Mouse (Mus musculus) lung, embryonic 16.5 days (tissue): ENCODE results near the gene Bcl2l12. TPM values are rescaled to one million over a fixed set of nuclear protein-coding genes. Genes with fewer than 3 reads are reported as not detected.
A peak's percentile ranks its signal among the peaks of the same experiment; 100 is the strongest.
"Not testable (repeated sequence)": the region's sequence is repeated elsewhere in the genome, so short reads cannot be mapped to it uniquely, and the experiment has no call there.

Experiments
- ATAC-seq: fragments of 200-750 bp; cut with Nextera tagmentation; 2 replicates; pipeline ENCODE4 v1.8.0; 2017; ENCODE audit warnings: low read depth, mild to moderate bottlenecking, moderate library complexity
- H3K27ac ChIP-seq: fragments of 300-500 bp; sonication (generic); 2 replicates; pipeline ENCODE4 v1.5.1; 2014; ENCODE audit warnings: mild to moderate bottlenecking, control low read depth, low read length
- H3K27me3 ChIP-seq: fragments of 300-500 bp; sonication (generic); 2 replicates; pipeline ENCODE4 v1.6.1; 2014; ENCODE audit warnings: low read depth, low read length, mixed read lengths; ENCODE audit not compliant: control insufficient read depth, insufficient read depth
- H3K36me3 ChIP-seq: fragments of 300-500 bp; sonication (generic); 2 replicates; pipeline ENCODE4 v1.6.1; 2014; ENCODE audit warnings: low read length; ENCODE audit not compliant: control insufficient read depth, insufficient read depth
- H3K4me1 ChIP-seq: fragments of 300-500 bp; sonication (generic); replicated peaks from 2 replicates; pipeline ENCODE4 v1.6.1; 2014; ENCODE audit warnings: low read length, mixed read lengths; ENCODE audit not compliant: control insufficient read depth, insufficient read depth
- H3K4me2 ChIP-seq: fragments of 300-500 bp; sonication (generic); 2 replicates; pipeline ENCODE4 v1.6.1; 2014; ENCODE audit warnings: low read depth, low read length, control low read depth
- H3K4me3 ChIP-seq: fragments of 300-500 bp; sonication (generic); 2 replicates; pipeline ENCODE4 v1.5.1; 2014; ENCODE audit warnings: mild to moderate bottlenecking, low read length, control low read depth
- H3K9ac ChIP-seq: fragments of 300-500 bp; sonication (generic); 2 replicates; pipeline ENCODE4 v1.6.1; 2014; ENCODE audit warnings: low read length, control low read depth
- H3K9me3 ChIP-seq: fragments of 300-500 bp; sonication (generic); 2 replicates; pipeline ENCODE4 v1.6.1; 2016; ENCODE audit warnings: low read length; ENCODE audit not compliant: control insufficient read depth
- WGBS: fragments of 180-500 bp; shearing (Covaris S2); extraction: QIAGEN DNeasy Blood & Tissue Kit; methylation state at CpG from one replicate; pipeline ENCODE4 v1.1.7; 2014; 5-methylcytosine and 5-hydroxymethylcytosine counted together
- polyA plus RNA-seq: library from polyadenylated mRNA; unstranded; fragments of >200 nt; fragmentation: Nextera tagmentation; extraction: Ambion mirVana; gene quantifications from 2 replicates; pipeline ENCODE4 v1.2.1, GENCODE M21; 2015

The Bcl2l12 gene
- polyA plus RNA-seq, 1 experiment from 2014 or later = 62.0 TPM

DNA sequence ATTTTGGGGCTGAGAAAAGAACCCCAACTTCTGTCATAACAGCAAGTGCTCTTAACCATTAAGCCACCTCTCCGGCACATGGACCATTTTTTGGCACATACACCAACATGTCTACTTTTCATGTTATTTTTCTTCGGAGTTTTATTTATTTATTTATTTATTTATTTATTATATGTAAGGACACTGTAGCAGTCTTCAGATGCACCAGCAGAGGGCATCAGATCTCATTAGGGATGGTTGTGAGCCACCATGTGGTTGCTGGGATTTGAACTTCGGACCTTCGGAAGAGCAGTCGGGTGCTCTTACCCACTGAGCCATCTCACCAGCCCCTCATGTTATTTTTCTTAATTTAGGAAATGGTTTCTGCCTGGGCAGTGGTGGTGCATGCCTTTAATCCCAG, 25.2 kb upstream of the Bcl2l12 start:
- WGBS = 76% methylated on average over 5 of the region's 5 CpGs
- H3K9ac ChIP-seq, H3K4me2 ChIP-seq, H3K27ac ChIP-seq, H3K4me1 ChIP-seq, ATAC-seq, H3K4me3 ChIP-seq, H3K9me3 ChIP-seq, H3K27me3 ChIP-seq: not testable (repeated sequence)
- H3K36me3 ChIP-seq = peaks cover 12% of the 10 kb centered on the region

DNA sequence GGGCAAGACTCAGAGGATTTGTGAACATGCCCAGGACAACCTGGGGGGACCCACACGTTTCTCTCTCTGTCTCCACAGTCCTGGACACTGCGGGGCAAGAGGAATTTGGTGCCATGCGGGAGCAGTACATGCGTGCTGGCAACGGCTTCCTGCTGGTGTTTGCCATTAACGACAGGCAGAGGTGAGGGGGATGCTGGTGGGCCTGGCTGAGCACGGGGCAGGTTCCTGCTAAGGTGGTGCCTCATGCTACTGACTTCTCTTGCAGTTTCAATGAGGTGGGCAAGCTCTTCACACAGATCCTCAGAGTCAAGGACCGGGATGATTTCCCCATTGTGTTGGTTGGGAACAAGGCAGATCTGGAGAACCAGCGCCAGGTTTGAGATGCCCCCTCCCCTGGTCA, 21.7 kb upstream of the Bcl2l12 start:
- no peak for ATAC-seq
- WGBS = 59% methylated on average over 9 of the region's 9 CpGs
- no peak overlapping the region for H3K9ac ChIP-seq

DNA sequence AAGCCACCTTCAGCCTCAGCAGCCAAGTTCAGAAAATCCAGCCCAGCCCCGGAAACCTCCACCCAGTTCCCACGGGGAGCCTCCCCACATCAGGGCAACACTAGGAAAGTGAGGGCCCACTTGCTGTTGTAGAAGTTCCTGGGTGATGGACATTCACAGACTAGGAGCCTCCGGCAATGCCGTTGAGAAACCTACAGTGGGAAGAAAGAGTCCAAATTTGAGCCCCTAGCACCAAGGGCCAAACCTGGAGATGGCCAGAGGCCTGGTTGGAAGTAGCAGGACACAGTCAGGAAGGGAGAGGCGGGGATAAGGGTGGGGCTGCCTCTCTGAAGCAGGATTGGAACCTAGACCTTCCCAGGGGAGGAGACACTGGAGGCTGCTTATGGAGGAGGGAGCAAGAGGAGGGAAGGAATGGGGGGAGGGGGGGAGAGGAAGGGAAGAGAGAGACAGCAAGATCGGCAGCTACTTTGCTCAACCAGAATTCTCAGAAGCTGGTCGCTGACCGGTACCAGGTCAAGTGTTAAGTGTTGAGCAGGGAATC, 20.6 kb upstream of the Bcl2l12 start:
- Histone ChIP-seq H3K36me3 (no peaks in the 10 kb centered on the region), H3K27ac (peak overlapping the region; percentile 91), H3K9me3 (no peaks in the 10 kb centered on the region), H3K4me3 (peak overlapping the region; percentile 87), H3K27me3 (no peaks in the 10 kb centered on the region), H3K4me2 (peak overlapping the region; percentile 73), H3K4me1 (peaks cover 19% of the 10 kb centered on the region), H3K9ac (peak overlapping the region; percentile 58)
- no peak for ATAC-seq
- WGBS = 27% methylated on average over 8 of the region's 8 CpGs

More for the DNA sequence above, 21.7 kb upstream of the Bcl2l12 start:
- H3K4me3 ChIP-seq = no peak overlapping the region
- no peaks in the 10 kb centered on the region for H3K36me3 ChIP-seq
- H3K27me3 ChIP-seq = no peaks in the 10 kb centered on the region
- peaks cover 11% of the 10 kb centered on the region for H3K4me1 ChIP-seq
- H3K4me2 ChIP-seq = no peak overlapping the region
- no peak overlapping the region for H3K27ac ChIP-seq
- H3K9me3 ChIP-seq = no peaks in the 10 kb centered on the region

DNA sequence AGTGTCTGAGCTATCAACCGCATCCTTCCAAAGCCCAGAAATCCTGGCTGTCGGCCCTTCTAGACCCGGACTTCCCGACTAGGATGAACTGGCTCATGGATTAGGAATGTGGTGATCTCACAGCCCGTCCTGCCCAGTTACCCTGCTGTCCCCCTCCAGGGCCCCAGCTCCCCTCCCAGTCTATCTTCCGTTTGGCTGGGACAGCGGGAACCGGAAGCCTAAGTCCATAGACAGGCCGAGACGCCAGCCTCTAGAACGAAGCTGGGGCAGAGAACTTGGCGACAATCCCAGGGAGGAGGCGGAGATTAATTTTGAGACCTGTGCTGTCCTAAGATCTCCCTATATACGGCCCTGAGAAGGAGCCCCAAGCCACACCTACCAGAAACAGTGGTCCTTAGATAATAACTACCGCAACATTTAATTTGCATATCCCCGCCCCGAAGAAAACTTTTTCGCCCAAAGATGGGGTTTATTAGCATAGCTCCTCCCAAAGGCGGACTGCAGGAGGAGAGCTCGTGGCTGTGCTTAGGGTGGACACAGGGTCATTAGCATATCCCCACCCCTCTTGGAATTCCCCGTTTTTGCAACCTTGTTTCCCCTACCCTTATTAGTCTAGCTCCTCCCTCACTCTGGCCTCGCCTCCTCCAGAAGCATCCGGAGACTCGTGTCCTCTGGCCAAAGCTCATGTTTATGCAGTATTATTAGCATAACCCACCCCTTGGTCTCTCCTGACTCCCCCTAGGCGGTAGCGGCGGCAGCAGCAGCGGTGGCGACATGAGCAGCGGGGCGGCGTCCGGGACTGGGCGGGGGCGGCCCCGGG, 18.9 kb upstream of the Bcl2l12 start, which contains the start of gene Rras:
Rras (plus strand) TSS at position 720 of the 820 bp plus-strand sequence.
- no peaks in the 10 kb centered on the region for H3K27me3 ChIP-seq
- peaks cover 19% of the 10 kb centered on the region for H3K4me1 ChIP-seq
- H3K36me3 ChIP-seq = peaks cover 4% of the 10 kb centered on the region
- no peaks in the 10 kb centered on the region for H3K9me3 ChIP-seq
- peak within 1 kb of the TSS; percentile 78 for H3K9ac ChIP-seq
- ATAC-seq = peak; percentile 90
- H3K4me3 ChIP-seq = peak within 1 kb of the TSS; percentile 87
- peak within 1 kb of the TSS; percentile 73 for H3K4me2 ChIP-seq
- WGBS = under 1% methylated on average over 32 of the region's 36 CpGs
- H3K27ac ChIP-seq = peak within 1 kb of the TSS; percentile 100

DNA sequence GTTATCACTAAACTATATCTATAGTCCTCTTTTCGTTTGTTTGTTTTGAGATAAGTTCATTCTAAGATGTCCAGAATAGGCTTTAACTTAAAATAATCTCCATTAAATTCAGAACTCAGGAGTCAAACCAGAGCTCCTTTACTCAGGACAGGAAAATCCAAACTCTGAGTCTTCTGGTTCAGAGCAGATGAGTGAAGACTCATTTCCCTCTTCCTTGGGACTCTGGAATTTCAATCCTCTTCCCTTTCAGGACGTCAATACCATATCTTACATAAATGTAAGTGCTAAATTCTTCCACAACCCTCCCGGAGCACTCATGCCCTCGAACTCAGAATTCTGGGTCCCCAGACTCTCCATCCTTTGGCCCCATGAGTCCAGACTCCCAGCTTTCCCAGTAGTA, 18.2 kb upstream of the Bcl2l12 start:
- Histone ChIP-seq H3K27ac (peak overlapping the region; percentile 100), H3K9ac (peak overlapping the region; percentile 68), H3K36me3 (peaks cover 10% of the 10 kb centered on the region), H3K4me3 (peak overlapping the region; percentile 87), H3K9me3 (no peaks in the 10 kb centered on the region), H3K27me3 (no peaks in the 10 kb centered on the region), H3K4me1 (peaks cover 19% of the 10 kb centered on the region), H3K4me2 (peak overlapping the region; percentile 73)
- 1% methylated on average over 4 of the region's 4 CpGs for WGBS
- no peak for ATAC-seq

DNA sequence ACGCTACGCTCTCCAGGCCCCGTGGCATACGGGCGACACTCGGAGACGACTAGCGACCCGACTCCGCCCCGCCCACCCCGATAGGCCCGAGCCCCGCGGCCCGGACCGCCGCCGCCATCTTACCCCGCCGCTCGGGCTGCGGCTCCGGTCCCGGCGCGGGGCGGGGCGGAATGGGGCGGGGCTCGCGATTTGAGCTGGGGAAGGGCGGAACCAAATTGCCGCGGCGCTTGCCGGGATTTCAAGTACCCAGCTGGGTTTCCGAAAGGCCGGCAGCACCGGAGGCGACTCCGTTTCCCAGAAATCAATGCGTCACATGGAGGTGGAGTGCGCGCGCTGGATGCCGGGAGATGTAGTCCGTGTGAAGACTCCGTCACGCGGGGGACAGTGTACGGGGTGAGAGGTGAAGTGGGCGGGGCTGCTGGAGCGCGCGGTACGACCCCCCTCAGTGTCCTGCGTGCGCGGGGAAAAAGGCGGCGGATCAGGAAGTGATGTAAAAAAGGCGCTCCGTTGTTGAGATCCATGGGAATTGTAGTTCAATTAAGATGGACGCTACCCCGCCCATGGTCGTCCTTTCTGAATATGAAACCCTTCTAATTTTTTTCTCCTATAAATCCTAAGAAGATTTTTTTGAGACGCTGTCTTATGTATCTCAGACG, 17.6 kb upstream of the Bcl2l12 start, which contains the start of gene Scaf1:
Scaf1 (minus strand) TSS at position 407 of the 656 bp plus-strand sequence.
- Histone ChIP-seq H3K4me2 (peak within 1 kb of the TSS; percentile 79), H3K9ac (peak within 1 kb of the TSS; percentile 97), H3K4me1 (peaks cover 19% of the 10 kb centered on the region), H3K27me3 (no peaks in the 10 kb centered on the region), H3K36me3 (peaks cover 16% of the 10 kb centered on the region), H3K27ac (peak within 1 kb of the TSS; percentile 100), H3K9me3 (no peaks in the 10 kb centered on the region), H3K4me3 (peak within 1 kb of the TSS; percentile 87)
- WGBS = under 1% methylated on average over 67 of the region's 69 CpGs
- peak; percentile 87 for ATAC-seq

DNA sequence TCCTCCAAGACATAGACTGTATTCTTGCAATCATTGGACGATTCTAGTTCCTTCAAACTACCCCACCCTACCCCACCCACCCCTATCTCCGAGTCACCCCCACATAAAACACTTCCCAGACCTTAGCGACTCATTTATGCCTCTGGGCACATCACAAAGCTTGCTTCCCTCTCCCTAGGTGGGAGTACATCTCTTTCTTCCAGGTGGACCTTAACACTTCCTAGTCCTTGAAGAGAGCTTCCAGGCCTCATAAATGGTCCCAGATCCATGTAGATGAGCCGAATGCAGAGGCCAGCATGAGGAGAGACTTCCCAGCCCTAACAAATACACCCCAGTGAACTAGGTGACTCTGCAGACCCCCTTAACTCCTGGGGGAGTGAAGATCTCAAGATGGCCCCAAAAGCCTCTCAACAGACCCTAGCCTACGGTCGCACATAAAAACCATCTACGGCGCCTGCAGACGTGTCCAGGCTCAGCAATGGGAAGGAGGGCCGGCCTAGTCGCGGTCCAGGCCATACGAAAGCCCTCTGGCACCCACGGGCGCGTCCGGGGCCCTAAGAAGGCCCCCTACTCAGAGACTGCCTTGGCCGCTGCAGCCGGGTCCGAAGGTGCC, 16.9 kb upstream of the Bcl2l12 start:
- Histone ChIP-seq H3K9ac (peak overlapping the region; percentile 97), H3K4me1 (peaks cover 19% of the 10 kb centered on the region), H3K4me2 (peak overlapping the region; percentile 79), H3K36me3 (peaks cover 16% of the 10 kb centered on the region), H3K27me3 (no peaks in the 10 kb centered on the region), H3K27ac (peak overlapping the region; percentile 85), H3K9me3 (no peaks in the 10 kb centered on the region), H3K4me3 (peak overlapping the region; percentile 87)
- ATAC-seq = no peak
- WGBS = 0% methylated on average over 20 of the region's 20 CpGs

DNA sequence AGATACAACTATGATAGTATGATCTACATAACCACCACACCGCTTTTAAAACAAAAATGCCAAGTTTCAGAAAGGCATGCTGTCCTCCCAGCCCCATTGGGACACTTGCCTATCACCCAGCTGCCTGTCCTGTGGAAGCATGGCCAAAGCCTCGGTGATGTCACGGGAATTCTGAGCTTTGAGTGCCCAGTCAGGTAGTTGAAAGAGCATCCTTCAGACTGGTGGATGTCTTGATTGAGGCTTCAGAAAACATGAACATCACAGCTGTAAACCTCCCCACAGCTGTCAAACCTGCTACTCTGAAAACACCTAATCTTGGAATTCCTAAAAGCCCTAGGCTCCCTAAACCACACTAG, 15.6 kb upstream of the Bcl2l12 start:
- no peaks in the 10 kb centered on the region for H3K9me3 ChIP-seq
- no peak for ATAC-seq
- peaks cover 25% of the 10 kb centered on the region for H3K36me3 ChIP-seq
- WGBS = 91% methylated on average over 3 of the region's 3 CpGs
- no peak overlapping the region for H3K27ac ChIP-seq
- H3K9ac ChIP-seq = no peak overlapping the region
- H3K4me1 ChIP-seq = peaks cover 18% of the 10 kb centered on the region
- no peaks in the 10 kb centered on the region for H3K27me3 ChIP-seq
- no peak overlapping the region for H3K4me2 ChIP-seq
- H3K4me3 ChIP-seq = no peak overlapping the region
